Mouse (Mus musculus) splenic B cell, adult 2 months (primary cell): ENCODE measurements around the gene Nrg3.

Experiments
- DNase-seq: peaks from one replicate; pipeline ENCODE4 v3.0.0-alpha.2; 2011; ENCODE audit warnings: low read depth, low spot score
- H3K27me3 ChIP-seq: 2 replicates; pipeline ENCODE4 v1.6.1; 2012; ENCODE audit warnings: mild to moderate bottlenecking, low read length, moderate library complexity, mixed read lengths; ENCODE audit not compliant: control insufficient read depth, poor library complexity, insufficient read depth, severe bottlenecking
- H3K36me3 ChIP-seq: 2 replicates; pipeline ENCODE4 v1.6.1; 2012; ENCODE audit warnings: mild to moderate bottlenecking, low read length, moderate library complexity, mixed read lengths; ENCODE audit not compliant: control insufficient read depth, poor library complexity, insufficient read depth, severe bottlenecking

Nrg3 gene

DNA sequence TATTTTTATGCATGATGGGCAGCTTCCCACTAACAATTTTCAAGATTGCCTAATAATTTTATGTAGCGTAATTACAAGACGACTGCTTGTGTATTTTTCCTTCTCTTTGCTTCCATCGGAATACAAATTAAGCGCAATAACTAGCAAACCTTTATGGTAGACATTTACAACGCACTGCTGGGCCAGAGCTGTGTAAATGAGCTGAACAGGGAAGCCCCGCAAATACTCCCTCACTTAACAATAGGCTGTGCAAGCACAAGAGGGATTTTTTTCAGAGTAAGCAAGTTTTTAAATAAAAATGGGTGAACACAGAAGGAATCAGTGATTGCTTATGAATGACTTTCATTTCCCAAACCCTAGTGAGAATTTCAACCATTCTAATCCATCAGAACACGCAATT is 513.5 kb downstream of the Nrg3 start:
- H3K27me3 ChIP-seq: no peaks in the 10 kb centered on the region
- H3K36me3 ChIP-seq: no peaks in the 10 kb centered on the region
- DNase-seq: no peak

DNA sequence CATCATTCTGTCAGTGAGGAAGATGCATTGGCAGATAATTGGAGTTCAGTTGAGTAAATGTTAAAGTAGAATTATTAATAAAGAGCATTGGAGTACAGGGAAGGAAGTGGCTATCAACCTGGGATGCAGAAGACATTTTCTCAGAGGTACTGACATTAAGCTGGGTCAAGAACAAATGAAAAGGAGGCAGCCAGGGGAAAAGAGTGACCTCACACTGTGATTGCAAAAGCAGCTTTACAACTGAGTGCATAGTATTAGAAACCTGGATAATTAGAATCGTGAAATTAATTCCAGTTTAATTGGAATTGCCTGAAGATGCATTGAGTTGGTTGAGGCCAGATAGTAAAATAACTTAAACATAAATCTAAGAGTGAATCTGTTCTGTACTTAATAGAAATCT is 535.4 kb downstream of the Nrg3 start:
- no peak for DNase-seq
- no peaks in the 10 kb centered on the region for H3K27me3 ChIP-seq

GRCm38 (mm10) chr14:38936483-38937054 is 536.3 kb downstream of the Nrg3 start:
- Histone ChIP-seq H3K36me3 (no peaks in the 10 kb centered on the region), H3K27me3 (no peaks in the 10 kb centered on the region)
- DNase-seq: no peak

More for the DNA sequence above, 535.4 kb downstream of the Nrg3 start:
- H3K36me3 ChIP-seq: no peaks in the 10 kb centered on the region

- no peak for DNase-seq
These were observed 549.2 kb downstream of the Nrg3 start for GRCm38 (mm10) chr14:38923652-38924051.

GRCm38 (mm10) chr14:38920800-38921199 is 552.1 kb downstream of the Nrg3 start:
- Histone ChIP-seq H3K27me3 (no peaks in the 10 kb centered on the region), H3K36me3 (no peaks in the 10 kb centered on the region)
- no peak for DNase-seq

More at GRCm38 (mm10) chr14:38923652-38924051, 549.2 kb downstream of the Nrg3 start:
- H3K36me3 ChIP-seq: no peaks in the 10 kb centered on the region
- H3K27me3 ChIP-seq: no peaks in the 10 kb centered on the region

GRCm38 (mm10) chr14:38870591-38870990 is 602.3 kb downstream of the Nrg3 start:
- H3K36me3 ChIP-seq: no peaks in the 10 kb centered on the region
- no peak for DNase-seq

GRCm38 (mm10) chr14:38847566-38847965 is 625.3 kb downstream of the Nrg3 start:
- no peak for DNase-seq
- Histone ChIP-seq H3K36me3 (no peaks in the 10 kb centered on the region), H3K27me3 (no peaks in the 10 kb centered on the region)

More at GRCm38 (mm10) chr14:38870591-38870990, 602.3 kb downstream of the Nrg3 start:
- no peaks in the 10 kb centered on the region for H3K27me3 ChIP-seq

DNA sequence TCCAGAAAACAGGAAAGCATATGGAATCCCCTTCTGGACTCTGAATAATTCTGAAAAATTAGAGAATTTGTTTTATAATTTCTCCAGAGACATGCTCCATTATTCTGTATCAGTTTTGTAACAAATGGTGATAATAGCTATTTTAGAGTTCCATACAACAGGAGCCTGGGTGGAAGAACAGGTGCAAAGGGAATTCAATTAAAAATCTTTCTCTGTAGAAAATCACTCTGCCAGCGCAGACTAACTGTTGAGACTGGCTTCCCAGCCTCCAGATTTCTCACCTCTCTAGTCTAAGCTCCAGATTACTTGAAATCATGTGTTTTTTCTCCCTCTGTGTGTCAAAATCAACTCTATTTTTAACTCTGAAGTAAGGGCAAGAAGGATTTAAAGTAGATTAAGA is 625.8 kb downstream of the Nrg3 start:
- Histone ChIP-seq H3K36me3 (no peaks in the 10 kb centered on the region), H3K27me3 (no peaks in the 10 kb centered on the region)
- DNase-seq: no peak

DNA sequence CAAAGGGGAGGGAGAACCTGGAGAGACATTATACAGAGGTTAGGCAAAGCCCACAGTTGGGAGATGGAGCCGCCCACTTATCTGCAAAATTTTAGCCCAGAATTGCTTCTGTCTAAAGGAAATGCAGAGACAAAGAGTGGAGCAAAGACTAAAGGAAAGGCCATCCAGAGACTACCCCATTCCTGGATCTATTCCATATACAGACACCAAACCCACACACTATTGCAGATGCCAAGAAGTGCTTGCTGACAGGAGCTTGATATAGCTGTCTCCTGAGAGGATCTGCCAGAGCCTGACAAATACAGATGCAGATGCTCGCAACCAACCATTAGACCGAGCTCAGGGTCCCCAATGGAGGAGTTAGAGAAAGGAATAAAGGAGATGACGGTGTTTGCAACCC is 637.9 kb downstream of the Nrg3 start:
- no peaks in the 10 kb centered on the region for H3K27me3 ChIP-seq
- H3K36me3 ChIP-seq: no peaks in the 10 kb centered on the region
- DNase-seq: no peak

DNA sequence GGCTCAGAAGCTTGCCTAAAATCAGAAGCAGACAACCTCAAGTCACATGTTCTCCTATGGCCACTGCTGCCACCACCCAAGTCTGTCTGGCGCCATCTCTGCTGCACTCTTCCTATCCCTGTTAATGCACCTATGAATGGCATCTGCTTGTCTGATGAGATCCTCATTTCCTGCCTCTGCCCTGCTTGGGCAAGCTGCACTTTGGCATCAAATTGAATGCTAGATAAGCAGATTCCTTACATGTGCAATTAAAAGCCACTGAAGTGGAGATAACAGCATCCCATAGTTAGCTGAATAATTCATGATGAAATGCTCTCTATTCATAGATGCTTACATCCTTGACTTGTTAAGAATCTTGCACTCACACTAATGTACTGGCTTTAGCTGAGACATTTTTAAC is 648.0 kb downstream of the Nrg3 start:
- H3K36me3 ChIP-seq: no peaks in the 10 kb centered on the region
- no peaks in the 10 kb centered on the region for H3K27me3 ChIP-seq
- no peak for DNase-seq

GRCm38 (mm10) chr14:38797027-38797426 is 675.9 kb downstream of the Nrg3 start:
- Histone ChIP-seq H3K36me3 (no peaks in the 10 kb centered on the region), H3K27me3 (no peaks in the 10 kb centered on the region)
- DNase-seq: no peak

DNA sequence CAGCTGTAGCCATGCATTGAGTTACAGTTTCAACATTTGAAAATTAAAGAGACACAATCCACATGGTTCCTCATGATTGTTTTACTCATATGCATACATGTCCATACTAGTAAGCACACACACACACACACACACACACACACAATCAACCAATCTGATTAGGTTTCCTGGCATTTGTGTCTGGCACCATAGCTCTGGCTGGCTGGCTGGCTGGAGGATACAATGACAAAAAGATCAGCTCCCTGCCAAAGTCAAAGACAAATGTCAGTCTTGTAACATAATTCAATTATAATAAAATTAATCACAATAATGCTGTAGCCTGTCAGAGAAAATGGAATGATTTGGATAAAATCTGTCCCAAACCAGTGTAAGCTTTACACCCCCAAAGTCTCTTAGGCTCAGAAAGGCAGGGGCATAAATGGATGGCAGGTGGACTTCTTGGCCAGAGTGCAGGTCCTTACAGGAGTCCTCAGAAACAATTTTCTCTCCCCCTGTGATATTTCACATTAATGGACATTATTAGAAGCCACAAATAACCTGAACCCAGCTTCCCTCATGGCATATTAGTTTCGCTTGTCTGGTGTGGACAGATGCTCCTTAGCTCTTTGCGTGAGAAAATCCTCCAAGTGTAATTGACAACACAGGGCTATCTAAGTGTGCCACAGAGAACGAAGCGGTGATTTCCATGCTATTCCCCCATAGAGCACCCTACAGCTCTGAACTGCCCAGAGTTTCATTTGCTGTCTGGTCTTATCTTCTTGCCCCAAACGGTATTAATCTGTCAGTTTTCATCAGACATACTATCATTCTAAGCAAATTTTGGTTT is 697.4 kb downstream of the Nrg3 start:
- H3K27me3 ChIP-seq: no peaks in the 10 kb centered on the region
- no peaks in the 10 kb centered on the region for H3K36me3 ChIP-seq
- no peak for DNase-seq

DNA sequence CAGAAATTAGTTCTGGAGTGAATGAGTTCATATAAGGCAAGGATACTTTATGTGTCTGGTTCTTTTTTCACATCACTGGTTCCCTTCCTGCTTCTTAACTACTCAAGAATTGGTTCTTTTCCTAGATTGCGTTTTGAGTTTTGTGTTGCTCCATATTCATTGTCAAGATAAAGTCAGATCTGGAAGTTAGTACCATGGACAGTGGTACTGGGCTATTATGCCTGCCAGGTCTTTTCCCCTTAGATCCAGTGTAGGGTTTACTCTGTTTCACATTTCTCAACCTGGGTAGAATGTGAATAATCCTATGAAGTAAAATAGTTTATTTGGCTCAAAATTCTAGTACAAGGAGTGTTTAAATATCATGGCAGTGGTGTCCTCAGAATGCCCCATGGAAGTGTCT is 698.1 kb downstream of the Nrg3 start:
- H3K27me3 ChIP-seq: no peaks in the 10 kb centered on the region
- H3K36me3 ChIP-seq: no peaks in the 10 kb centered on the region
- no peak for DNase-seq

DNA sequence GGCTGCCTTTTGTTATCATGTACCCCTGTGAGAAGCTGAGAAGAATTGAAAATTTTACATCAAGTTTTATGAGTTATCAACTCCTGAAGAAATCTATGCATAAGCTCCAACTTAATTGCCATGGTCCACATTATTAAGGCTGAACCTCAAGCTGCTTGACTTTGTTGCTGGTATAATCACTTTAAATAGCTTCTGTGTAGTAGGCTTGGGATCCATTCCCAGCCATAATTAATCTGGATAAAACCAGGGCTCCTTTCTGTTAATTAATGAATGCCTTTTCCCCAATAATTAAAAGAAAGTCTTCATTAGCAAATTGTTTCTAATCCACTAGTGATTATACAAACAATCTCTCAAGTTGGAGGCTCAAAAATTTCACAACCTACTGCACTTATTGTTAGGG is 742.4 kb downstream of the Nrg3 start:
- Histone ChIP-seq H3K36me3 (no peaks in the 10 kb centered on the region), H3K27me3 (no peaks in the 10 kb centered on the region)
- no peak for DNase-seq

DNA sequence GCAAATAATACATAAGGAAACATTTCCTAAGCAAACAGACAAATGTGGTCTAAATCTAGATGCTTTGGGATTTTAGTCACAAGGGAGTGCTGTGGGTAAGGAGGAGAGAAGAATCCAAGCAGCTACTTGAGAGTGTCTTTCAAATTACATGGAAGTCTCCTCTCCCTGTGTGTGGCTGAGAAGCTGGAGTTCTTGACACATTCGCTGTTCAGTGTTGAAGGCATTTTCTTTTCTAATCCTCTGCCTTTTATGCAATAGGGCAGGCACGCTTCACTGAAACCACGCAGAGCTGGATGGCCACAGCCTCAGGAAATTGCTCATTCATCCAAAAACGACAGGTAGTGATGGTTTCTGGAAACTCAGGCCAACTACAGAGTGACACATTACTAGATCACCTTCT is 769.0 kb downstream of the Nrg3 start:
- Histone ChIP-seq H3K27me3 (no peaks in the 10 kb centered on the region), H3K36me3 (no peaks in the 10 kb centered on the region)
- no peak for DNase-seq
